In the genomic region with DNA sequence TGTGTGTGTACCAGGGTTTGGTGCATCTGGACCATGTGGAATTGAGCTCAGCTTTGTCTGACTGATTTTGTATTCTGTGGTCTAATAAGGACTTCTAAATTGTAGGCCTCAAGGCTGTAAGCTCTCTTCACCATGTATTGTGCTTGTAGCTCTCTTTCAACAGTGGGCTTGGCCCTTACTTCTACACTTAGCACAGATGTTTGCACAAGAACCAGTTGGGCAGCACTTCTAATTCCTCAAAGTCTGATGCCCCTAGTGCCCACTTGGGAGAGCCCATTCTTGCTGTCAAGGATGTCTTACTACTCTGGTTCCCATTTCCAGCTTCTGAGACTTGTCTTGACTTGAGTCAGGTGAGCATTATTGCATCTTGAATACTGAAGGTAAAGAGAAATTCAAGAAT, we compare ENCODE assay signal across 11 mouse cellular contexts.
"Had no signal": no experiment of that assay in that cellular context is flagged by ENCODE, and none has a peak within 500 bp of the region (broad histone marks: within the 10 kb centered on the region; RNA-seq: fewer than 3 reads in every experiment).

No protein-coding gene starts in this region.

- H3K4me2 ChIP-seq: hindbrain, embryonic 15.5 days; liver, embryonic 12.5 days; neural tube, embryonic 12.5 days had no signal

- ATAC-seq: intestine, embryonic 16.5 days; liver, embryonic 12.5 days had no signal

- DNase-seq: kidney, adult 8-10 months; kidney, postnatal 36 days; midbrain, embryonic 14.5 days; thymus, postnatal 4 days had no signal

- H3K27ac ChIP-seq: hindbrain, embryonic 15.5 days; kidney, postnatal 0 days; layer of hippocampus, adult 2 months; limb, embryonic 10.5 days; liver, embryonic 12.5 days; neural tube, embryonic 12.5 days had no signal

- H3K27me3 ChIP-seq: hindbrain, embryonic 15.5 days; liver, embryonic 12.5 days; neural tube, embryonic 12.5 days had no signal

- H3K4me1 ChIP-seq: hindbrain, embryonic 15.5 days; limb, embryonic 10.5 days; liver, embryonic 12.5 days; neural tube, embryonic 12.5 days had no signal

- H3K9me3 ChIP-seq: hindbrain, embryonic 15.5 days; limb, embryonic 10.5 days; liver, embryonic 12.5 days; neural tube, embryonic 12.5 days had no signal

- H3K4me3 ChIP-seq: hindbrain, embryonic 15.5 days; layer of hippocampus, adult 2 months; limb, embryonic 10.5 days; liver, embryonic 12.5 days; neural tube, embryonic 12.5 days had no signal

- H3K36me3 ChIP-seq: hindbrain, embryonic 15.5 days; limb, embryonic 10.5 days; liver, embryonic 12.5 days; neural tube, embryonic 12.5 days had no signal

- H3K9ac ChIP-seq: hindbrain, embryonic 15.5 days; liver, embryonic 12.5 days; neural tube, embryonic 12.5 days had no signal
